Mouse (Mus musculus) testis, postnatal 10 days (tissue): Measurements from ENCODE around the gene Zc3hav1.
A peak's percentile ranks its signal among the peaks of the same experiment; 100 is the strongest.
"Not testable (repeated sequence)": the region's sequence is repeated elsewhere in the genome, so short reads cannot be mapped to it uniquely, and the experiment has no call there.

Source experiments
- DNase-seq: peaks from one replicate; pipeline ENCODE4 v3.0.0; 2021; ENCODE audit warnings: low spot score

The Zc3hav1 gene

DNA sequence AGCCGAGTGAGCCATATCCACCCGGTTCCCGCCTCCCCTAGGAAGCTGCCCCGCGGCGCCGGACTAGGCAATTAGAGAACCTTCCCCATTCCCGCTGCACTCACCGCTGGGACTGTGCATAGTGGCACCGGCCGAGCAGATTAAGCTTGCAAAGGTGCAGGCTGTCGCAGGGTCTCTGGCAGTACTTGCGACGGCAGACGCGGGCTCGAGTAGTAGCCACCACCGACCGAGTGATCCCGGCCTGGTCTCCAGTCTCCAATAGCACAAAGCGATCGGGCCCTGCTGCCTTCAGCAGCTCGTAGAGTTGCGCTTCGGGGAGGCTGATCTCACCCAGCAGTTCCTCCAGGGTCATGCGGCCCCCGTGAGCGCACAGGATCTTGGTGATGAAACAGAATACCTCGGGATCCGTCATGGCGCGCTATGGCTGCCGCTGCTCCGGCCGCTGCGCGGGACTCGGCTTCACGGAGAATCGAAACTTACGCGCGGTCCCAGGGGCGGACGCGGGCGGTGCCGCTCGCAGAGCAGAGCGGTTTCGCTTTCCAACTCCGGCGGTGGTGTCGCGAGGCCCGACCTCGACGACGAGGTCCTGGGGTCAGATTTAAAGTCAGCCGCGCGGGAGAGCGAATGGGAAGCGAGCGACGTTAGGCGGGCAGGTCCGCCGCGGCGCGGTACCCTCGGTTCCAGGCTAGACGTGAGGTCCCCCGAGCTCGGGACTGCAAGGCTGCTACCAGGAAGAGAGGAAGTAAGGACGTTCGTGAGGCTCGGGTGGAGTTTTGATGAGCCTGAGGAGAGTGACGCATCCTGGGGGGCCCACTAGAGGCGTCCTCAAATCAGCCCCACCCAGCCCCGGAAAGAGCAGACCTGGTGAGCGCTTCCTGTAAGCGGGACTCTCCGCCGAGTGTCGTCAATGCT is at the start of gene Zc3hav1:
Gene Zc3hav1, minus strand, starts transcription at position 793 of the 912 bp plus-strand sequence.
- DNase-seq = peak; percentile 80

- no peak for DNase-seq
These were observed 35.3 kb upstream of the Zc3hav1 start for GRCm38 (mm10) chr6:38389671-38390070.

DNA sequence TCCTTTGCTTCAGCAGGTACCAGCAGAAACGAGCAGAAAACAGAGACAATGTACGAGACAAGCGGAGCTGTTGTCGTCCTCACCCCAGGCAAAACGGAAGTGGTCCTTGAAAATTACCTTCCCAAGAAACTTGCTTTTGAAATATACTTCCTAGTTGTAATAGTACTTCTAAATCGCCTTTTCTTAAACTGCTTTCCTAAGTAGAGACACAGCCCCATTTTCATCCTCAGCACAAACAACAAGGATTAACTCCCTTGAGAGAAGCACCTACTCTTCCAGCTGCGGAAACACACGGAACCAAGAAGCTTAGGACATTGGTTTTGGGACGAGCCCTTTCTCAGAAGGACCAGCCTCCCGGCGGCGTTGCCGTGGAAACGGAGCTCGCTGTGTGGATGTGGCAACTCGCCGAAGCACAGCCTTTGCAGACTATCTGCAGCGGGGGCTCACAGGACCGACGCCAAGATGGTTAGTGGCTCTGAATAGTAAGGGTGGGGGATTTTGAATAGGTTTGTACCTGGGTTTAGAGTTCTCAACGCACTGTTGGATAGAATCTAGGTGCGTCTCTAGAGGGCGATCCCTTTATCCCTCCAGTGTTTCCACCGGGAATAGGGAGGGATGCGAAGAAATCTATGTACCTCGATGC is 26.8 kb upstream of the Zc3hav1 start, which contains the start of gene Ttc26:
Gene Ttc26, plus strand, starts transcription at position 341 of the 643 bp plus-strand sequence.
- DNase-seq = peak; percentile 91

DNA sequence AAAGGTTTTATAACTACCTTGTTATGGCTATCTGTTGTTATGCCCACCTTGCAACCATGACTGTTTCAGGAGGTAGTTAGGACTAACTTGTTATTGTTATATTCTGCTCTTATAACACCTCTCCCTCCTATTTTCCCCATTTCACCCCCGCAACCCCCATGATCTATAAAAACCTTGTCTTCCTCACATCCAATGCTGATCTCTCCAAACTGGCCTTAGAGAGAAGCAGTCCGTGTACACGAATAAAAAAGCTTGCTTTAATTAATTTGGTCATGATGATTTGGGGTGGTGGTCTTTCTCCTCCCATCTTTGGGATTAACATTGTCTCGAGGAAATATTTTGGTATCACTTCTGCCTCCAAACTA is 26.3 kb upstream of the Zc3hav1 start:
- DNase-seq = no peak

DNA sequence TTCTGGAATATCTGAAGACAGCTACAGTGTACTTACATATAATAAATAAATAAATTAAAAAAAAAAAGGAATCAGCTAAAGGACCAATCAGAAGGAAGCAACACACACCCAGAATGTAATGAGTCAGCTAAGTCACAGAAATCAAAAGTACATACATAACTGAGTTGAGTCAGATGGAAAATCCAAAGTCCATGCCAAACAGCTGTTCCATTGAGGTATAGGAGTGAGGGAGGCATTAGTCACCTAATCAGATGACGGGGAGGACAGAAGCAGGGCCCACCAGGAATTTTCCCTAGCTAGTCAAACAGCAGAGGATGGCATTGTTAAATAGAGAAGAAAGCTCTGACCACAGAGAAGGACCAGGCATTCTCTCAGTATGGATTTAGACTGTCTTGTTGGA is 19.9 kb upstream of the Zc3hav1 start:
- no peak for DNase-seq

DNA sequence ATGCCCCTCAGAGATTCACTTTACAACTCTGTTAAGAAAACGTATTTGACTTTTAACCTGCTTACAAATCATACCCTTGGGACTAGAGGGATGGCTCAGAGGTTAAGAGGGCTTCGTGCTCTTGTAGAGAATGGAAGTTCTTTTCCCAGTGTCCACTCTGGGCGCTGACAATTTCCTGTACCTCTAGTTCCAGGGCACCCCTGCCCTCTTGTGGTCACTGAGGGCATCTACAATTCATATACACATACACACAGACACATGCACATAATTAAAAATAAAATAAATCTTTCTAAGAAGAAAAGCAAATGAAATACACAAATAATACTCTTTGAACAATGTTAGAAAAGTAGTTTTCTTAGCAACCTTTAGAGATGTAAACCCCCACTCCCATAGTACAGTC is 15.5 kb upstream of the Zc3hav1 start:
- no peak for DNase-seq

GRCm38 (mm10) chr6:38364121-38364520 is 9.7 kb upstream of the Zc3hav1 start:
- DNase-seq = no peak

GRCm38 (mm10) chr6:38363370-38363769 is 9.0 kb upstream of the Zc3hav1 start:
- no peak for DNase-seq

DNA sequence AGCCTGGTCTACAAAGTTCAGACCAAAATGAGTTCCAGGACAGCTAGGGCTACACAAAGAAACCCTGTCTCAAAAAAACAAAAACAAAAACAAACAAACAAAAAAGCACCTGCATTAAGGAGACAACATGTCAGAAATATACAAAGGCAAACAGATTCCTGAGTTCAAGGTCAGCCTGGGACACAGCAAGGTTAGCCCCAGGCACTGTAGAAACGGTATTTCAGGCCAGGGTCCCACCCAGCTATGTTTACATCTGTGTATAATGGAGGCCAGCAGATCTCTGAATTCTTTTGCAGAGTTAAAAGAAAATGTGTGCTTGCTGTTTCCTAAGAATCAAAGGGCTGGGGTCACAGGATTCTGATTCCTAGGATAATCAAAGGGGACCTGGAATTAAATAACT is 7.5 kb upstream of the Zc3hav1 start:
- DNase-seq = no peak

- no peak for DNase-seq
These were observed 6.7 kb upstream of the Zc3hav1 start for GRCm38 (mm10) chr6:38361065-38361464.

DNA sequence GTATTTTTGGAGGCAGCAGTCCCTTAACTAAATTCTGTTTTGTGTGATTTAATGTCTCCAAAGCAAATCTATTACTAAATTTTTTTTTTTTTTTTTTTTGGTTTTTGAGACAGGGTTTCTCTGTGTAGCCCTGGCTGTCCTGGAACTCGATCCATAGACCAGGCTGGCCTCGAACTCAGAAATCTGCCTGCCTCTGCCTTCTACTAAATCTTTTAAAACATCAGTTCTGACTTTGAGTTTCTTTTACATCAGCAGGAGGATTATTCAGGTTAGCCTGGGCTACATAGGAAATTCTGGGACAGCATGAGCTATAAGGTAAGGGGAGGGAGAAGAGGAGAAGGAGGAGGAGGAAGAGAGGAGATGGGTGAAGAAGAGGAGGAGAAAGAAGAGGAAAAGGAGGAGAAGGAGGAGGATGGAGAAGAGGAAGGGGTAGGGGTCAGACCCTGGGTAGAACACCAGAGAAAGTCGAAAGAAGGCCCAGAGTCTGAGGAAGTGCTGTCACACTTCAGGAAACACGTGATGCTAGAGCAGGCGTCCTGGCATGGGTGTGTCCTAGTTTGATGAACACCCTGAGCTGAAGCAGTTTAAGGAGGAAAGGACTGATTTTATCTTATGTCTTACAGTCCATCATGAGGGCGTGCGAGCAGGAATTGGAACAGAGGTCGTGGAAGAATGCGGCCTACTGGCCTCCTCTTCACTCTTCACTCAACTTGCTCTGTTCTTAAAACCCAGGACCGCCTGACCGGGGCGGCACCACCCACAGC is 5.5 kb upstream of the Zc3hav1 start:
- DNase-seq = no peak

GRCm38 (mm10) chr6:38359044-38359735 is 4.8 kb upstream of the Zc3hav1 start:
- not testable (repeated sequence) for DNase-seq

GRCm38 (mm10) chr6:38358253-38359027 is 4.0 kb upstream of the Zc3hav1 start:
- DNase-seq = no peak

DNA sequence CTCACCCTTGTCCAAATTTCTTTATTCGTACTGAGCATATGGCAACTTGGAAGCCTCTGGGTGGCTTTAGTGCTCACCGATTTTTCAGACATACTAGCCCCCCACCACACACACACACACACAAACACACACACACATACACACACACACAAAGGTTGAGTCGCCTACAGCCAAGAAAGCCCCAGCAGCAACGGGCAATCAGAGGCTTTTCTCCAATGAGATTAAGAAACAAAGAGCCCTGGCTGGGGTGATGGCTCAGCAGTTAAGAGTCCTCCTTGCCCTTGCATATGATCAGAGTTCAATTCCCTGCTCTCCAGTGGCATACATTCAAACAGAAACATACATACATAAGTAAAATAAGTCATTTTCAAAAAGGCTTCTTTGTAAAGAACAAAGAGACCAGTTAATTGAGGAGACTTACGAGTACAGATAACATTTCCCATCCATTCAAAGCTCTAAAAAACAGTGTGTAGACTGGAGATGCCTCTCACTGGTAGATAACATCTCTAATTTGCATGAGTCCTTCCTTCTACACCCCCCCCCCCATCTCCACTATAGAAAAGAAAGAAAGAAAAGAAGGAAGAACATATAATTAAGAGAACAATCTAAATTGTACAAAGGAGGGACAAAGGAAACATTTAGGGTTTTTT is 3.3 kb upstream of the Zc3hav1 start:
- no peak for DNase-seq

GRCm38 (mm10) chr6:38356661-38357433 is 2.4 kb upstream of the Zc3hav1 start:
- DNase-seq = not testable (repeated sequence)

- no peak for DNase-seq
These were observed 1.5 kb upstream of the Zc3hav1 start for GRCm38 (mm10) chr6:38355862-38356261.

DNA sequence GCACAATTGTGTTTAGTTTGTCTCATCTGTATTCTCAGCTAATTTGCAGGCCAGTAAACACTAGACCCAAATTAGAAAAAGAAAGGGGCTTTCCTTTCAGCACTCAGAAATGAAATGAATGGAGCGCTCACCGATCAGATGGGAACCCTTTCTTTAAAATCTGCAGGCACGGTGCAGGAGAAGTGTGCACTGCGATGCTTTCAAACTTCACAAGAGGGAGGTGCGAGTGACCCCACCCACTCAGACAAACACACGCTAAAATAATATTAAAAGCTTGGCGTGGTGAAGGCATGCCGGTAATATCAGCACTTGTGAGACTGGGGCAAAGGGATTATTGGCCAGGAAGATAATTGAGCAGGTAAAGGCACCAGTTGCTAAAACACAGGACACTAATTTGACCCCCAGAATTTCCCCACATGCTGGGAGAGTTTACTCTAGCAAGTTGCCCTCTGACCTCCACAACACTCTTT is 986 bp upstream of the Zc3hav1 start:
- DNase-seq = no peak

DNA sequence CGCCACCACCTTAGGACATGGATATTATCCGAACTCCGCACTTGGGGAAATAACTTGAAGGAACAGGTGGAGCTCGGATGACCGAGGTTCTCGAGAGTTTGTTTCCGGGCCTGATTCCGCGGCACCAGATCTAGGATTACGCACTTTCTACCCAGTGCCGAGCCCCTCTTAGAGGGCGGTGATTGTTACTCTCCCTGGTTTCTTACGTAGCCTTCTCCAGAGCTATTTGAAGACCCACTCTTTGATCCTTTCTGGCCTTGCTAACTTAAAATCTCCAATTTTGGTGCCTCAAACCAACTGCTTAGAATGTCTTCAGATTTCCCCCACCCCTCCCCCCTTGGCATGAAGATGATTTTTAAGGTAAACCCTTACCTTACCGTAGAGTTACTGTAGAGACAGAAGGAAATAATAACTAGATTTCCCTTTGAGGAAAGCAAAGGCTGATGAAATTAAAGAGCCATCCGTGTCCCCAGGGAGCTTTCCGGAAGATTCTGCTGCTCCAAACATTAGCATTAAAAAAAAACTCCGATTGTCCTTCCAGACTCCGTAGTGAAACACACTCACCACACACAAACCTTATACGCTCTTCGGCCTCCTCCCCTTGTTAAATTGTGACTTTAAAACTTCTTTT is 435 bp upstream of the Zc3hav1 start:
- DNase-seq = no peak

DNA sequence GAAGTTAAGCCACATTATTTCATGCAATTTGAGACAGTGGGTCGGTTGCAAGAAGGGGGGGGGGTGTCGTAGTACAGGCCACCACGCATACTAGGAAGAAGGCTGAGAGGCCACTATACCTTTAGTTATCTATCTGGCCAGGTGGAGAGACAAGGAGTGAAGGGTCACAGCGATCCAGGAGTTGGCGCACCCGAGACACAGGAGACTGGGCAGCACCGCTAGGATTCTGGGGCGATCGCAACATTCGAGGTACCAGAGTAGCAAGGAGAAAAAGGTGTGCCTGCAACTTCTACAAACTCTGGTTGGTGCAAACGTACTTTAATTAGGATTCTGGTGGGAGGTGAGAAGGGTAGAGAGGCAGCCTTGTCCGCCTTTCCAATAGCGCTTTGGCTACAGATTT is 1.2 kb downstream of the Zc3hav1 start:
- no peak for DNase-seq
